Mouse (Mus musculus): Measurements from ENCODE around the gene Cttn. TPM values are rescaled to one million over a fixed set of nuclear protein-coding genes. Genes with fewer than 3 reads are reported as not detected.

The Cttn gene
- polyA plus RNA-seq, 1 experiment from 2014 or later, result 200 TPM

DNA sequence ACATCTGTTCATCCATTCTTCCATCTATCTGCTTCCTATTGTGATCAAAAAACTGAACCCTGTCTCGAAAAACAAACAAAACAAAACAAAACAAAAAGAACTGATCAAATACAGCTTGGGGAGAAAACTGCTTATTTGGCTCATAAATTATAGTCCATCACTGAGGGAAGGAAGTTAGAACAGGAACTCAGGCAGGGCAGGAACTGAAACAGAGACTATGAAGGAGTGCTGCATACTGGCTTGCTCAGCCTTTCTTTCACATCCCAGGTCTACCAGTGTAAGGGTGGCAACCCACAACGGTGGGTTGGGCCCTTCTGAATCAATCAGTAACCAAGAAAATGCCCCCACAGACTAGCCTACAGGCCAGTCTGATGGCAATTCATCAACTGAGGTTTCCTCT lies 294 bp upstream of the Cttn start:
- Histone ChIP-seq H3K27ac (replicated peaks) (peak overlapping the region; percentile 94), H3K4me1 (peaks cover 35% of the 10 kb centered on the region), H3K9me3 (no peaks in the 10 kb centered on the region), H3K4me3 (peak overlapping the region; percentile 97), H3K36me3 (replicated peaks) (peaks cover 25% of the 10 kb centered on the region), H3K27me3 (replicated peaks; ENCODE audit: low read depth, poor library complexity, severe bottlenecking) (no peaks in the 10 kb centered on the region)
- DNase-seq (ENCODE audit: low spot score), result no peak
- 90% methylated on average over 2 of the region's 2 CpGs for WGBS

DNA sequence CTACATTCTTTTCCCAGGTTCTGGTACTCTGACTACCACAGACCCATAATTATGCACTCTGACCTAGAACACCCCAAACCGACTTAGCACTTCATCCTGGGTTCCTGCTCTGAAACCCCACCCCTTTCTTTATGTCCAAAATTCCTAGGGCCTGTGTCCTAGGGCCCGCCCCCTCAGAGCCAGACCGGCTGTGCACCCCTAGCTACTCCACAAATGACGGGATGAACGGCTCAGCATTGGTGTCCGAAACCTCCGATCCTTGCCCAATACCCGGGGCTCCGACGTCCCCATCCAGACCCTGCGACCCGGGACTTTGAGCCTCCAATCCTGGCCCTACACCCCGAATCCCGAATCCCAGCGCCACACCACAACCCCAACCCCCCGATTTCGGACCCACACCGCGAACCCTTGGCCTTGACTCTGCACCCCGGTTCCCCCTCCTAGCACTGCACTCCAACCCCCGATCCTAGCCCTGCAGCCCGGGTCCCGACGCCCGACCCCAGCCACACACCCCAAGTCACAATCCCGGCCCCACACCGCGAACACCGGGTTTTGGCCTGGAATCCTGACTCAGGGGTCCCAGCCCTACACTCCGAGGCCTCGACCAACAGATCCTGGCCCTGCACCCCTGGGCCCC lies 783 bp downstream of the Cttn start:
- Histone ChIP-seq H3K4me1 (peaks cover 35% of the 10 kb centered on the region), H3K4me3 (peak overlapping the region; percentile 97), H3K36me3 (replicated peaks) (peaks cover 25% of the 10 kb centered on the region), H3K27ac (replicated peaks) (peak overlapping the region; percentile 94), H3K27me3 (replicated peaks; ENCODE audit: low read depth, poor library complexity, severe bottlenecking) (no peaks in the 10 kb centered on the region), H3K9me3 (no peaks in the 10 kb centered on the region)
- DNase-seq (ENCODE audit: low spot score), result peak; percentile 32
- WGBS, result under 1% methylated on average over 31 of the region's 31 CpGs

DNA sequence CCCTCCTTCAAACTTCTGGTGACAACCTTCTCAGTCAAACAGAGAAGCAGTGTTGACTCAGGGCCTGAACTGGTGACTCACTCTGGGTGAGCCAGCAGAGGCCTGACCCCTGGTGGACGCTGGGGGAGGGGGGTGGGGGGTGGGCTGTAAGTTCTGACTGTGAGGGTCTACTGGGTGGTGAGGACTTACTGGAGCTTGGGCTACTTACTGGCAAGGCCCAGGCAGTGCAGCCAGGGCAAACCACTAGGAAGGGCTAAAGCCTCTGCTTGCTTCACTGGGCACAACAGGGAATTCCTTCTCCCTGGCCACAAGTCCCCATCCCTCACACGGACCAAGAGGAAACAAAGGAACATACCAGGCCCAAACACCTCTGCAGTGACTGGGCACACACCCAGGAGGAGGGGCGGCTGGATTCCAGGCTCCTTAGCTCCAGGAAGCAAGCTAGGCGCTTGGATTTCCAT lies 1.6 kb downstream of the Cttn start:
- Histone ChIP-seq H3K36me3 (replicated peaks) (peaks cover 33% of the 10 kb centered on the region), H3K9me3 (no peaks in the 10 kb centered on the region), H3K27ac (replicated peaks) (peak overlapping the region; percentile 94), H3K27me3 (replicated peaks; ENCODE audit: low read depth, poor library complexity, severe bottlenecking) (no peaks in the 10 kb centered on the region), H3K4me1 (peaks cover 35% of the 10 kb centered on the region), H3K4me3 (peak overlapping the region; percentile 97)
- DNase-seq (ENCODE audit: low spot score), result peak; percentile 25
- WGBS, result 24% methylated on average over 4 of the region's 4 CpGs

DNA sequence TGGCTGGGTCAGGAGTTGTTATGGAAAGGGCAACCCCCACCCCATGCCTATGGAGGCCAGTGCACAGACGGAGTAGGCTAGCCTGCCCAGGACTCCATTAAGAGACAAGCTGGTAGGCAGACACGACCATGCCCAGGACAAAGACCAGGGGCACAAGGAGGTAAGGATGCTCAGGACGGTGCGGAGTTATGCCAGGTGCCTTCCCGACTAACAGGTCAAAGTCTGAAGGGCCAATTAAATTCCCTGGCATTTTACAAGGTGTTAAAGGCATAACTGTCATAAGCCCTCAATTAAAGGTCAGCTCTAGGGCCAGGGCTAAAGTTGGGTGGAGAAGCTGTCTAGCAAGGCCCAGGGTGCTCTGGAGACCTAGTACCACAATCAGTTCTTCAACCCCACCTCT lies 2.1 kb downstream of the Cttn start:
- WGBS, result 87% methylated on average over 5 of the region's 5 CpGs
- Histone ChIP-seq H3K4me1 (peaks cover 35% of the 10 kb centered on the region), H3K27me3 (replicated peaks; ENCODE audit: low read depth, poor library complexity, severe bottlenecking) (no peaks in the 10 kb centered on the region), H3K27ac (replicated peaks) (no peak overlapping the region; the same call in 1 of the 2 replicates), H3K9me3 (no peaks in the 10 kb centered on the region), H3K4me3 (peak overlapping the region; percentile 97), H3K36me3 (replicated peaks) (peaks cover 38% of the 10 kb centered on the region)
- DNase-seq (ENCODE audit: low spot score), result no peak

DNA sequence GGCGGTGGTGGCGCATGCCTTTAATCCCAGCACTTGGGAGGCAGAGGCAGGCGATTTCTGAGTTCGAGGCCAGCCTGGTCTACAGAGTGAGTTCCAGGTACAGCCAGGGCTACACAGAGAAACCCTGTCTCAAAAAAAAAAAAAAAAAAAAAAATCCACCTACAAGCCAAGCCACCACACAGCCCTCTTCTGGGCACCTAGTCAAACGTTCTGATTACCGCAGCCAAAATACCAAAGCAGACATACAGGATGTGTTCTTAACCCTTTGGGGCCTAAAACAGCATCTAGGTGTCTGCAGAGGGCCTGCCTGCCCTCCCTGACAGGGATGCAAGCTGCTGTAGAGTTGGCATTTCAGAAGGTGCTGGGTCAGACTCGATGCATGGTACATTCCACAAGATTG lies 8.2 kb downstream of the Cttn start:
- Histone ChIP-seq H3K36me3 (replicated peaks) (peaks cover 90% of the 10 kb centered on the region), H3K27ac (replicated peaks) (no peak overlapping the region), H3K4me3 (no peak overlapping the region), H3K27me3 (replicated peaks; ENCODE audit: low read depth, poor library complexity, severe bottlenecking) (no peaks in the 10 kb centered on the region), H3K4me1 (no peaks in the 10 kb centered on the region), H3K9me3 (no peaks in the 10 kb centered on the region)
- DNase-seq (ENCODE audit: low spot score), result no peak
- 89% methylated on average over 7 of the region's 7 CpGs for WGBS

DNA sequence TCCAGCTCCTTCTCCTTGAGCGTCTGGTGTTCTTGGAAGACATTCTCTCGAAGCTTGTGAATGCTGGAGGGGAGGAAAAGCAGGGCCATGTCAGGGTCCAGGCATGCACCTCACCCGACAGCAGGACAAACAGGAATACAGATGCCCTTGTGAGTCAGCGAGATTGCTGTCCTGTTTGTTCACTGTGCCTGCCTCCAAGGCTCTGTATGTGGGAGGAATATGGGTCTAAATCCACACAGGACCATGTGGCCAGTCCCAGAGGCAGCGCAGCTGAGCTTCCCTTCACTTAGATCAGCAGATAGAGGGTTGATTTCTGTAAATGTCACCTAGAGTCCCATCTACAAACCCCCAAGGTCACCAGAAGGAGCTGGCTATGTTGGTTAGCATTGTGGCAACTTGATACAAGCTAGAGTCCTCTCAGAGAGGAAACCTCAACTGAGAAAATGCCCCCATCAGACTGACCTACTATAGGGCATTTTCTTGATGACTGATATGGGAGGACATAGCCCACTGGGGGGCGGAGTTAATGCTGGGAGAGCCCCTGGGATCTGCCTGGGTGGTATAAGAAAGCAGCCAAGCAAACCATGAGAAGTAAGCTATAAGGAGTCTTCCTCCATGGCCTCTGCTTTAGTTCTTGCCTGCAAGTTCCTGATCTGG lies 9.4 kb downstream of the Cttn start:
- Histone ChIP-seq H3K9me3 (no peaks in the 10 kb centered on the region), H3K36me3 (replicated peaks) (peaks cover 100% of the 10 kb centered on the region), H3K27ac (replicated peaks) (no peak overlapping the region), H3K4me3 (no peak overlapping the region), H3K27me3 (replicated peaks; ENCODE audit: low read depth, poor library complexity, severe bottlenecking) (no peaks in the 10 kb centered on the region), H3K4me1 (no peaks in the 10 kb centered on the region)
- WGBS, result 92% methylated on average over 6 of the region's 6 CpGs
- no peak for DNase-seq (ENCODE audit: low spot score)

DNA sequence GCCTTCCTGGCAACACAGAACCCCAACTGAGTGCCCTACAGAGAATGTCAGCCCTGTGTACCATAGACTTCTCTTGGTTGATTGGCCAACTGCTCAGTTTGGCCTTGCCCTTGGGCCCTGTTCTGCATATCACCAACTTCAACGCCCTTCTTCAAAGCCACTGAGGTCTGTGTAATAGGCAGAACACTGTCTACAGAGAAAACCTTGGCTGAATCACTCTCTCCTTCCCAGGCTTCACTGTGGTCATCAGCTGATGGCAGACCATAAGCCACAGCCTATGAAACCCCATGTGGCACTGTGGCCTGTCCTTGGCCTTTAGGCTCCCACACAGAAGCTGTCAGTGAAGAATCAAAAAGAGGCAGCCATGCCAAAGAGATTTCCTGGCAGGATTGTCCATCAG lies 11.9 kb downstream of the Cttn start:
- H3K36me3 ChIP-seq (replicated peaks), result peaks cover 100% of the 10 kb centered on the region
- no peaks in the 10 kb centered on the region for H3K4me1 ChIP-seq
- H3K27ac ChIP-seq (replicated peaks), result no peak overlapping the region
- DNase-seq (ENCODE audit: low spot score), result no peak
- no peaks in the 10 kb centered on the region for H3K9me3 ChIP-seq
- WGBS, result 95% methylated on average over 1 of the region's 1 CpGs
- no peaks in the 10 kb centered on the region for H3K27me3 ChIP-seq (replicated peaks; ENCODE audit: low read depth, poor library complexity, severe bottlenecking)
- H3K4me3 ChIP-seq, result no peak overlapping the region

DNA sequence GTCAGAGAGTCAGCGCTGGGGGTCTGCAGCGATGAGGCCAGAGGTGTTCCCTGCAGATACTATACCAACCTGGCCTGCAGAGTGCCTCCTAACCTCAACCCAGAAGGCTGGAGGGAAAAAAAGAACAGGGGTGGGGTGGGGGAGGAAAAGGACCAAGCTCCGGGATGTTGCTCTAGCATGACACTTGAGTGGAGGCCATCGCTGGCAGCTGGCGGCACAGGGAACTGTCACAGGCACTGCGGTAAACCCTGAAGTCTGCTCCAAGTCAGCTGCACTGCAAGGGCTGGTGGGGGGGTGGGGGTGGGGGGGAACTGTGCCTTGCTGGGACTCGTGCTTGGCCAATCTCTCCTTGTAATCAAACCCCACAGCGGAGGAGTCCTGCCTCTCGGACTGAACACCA lies 20.1 kb downstream of the Cttn start:
- Histone ChIP-seq H3K4me3 (no peak overlapping the region), H3K27ac (replicated peaks) (no peak overlapping the region), H3K27me3 (replicated peaks; ENCODE audit: low read depth, poor library complexity, severe bottlenecking) (no peaks in the 10 kb centered on the region), H3K9me3 (no peaks in the 10 kb centered on the region), H3K4me1 (no peaks in the 10 kb centered on the region), H3K36me3 (replicated peaks) (peaks cover 100% of the 10 kb centered on the region)
- DNase-seq (ENCODE audit: low spot score), result no peak
- 91% methylated on average over 9 of the region's 9 CpGs for WGBS

DNA sequence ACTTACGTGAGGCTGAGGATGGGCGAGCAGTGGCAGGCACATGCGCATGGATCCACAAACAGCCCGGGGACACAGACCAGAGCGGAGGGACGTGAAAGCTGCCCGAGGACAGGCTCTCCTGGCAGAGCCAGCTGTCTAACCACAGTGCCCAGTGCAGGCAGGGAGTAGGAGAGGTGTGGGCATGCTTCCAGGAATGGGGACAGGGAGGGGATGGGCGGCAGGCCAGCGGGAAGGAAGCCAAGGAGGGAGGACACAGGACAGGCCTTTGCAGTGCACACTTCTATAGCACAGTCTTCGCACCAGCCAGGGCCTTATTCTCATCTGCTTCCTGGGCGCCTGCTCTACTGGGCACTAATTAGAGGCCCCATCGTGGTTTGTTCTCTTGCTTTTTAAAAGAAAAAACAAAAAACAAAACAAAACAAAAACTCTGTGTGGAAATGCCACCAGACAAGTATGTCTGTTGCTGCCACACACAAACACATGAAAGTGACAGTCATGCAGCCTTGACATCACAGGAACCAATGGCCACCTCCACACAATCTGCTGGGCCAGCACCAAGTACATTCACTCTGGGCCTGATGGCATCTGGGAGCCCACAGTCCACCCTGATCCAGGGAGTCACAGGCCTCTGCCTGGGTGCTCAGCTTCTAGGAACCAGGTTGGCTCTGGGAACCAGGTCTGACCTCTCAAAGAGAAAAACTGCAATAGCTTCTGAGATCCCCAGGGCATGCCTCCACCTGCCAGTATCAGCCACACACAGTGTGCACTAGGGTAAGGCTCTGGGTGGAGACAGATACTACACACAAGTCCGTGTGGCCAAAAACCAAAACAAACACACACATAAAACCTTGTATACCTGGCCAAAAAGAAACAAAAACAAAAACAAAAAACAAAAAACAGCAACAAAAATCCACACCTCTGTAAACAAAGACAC lies 20.9 kb downstream of the Cttn start:
- WGBS, result 95% methylated on average over 13 of the region's 13 CpGs
- no peak for DNase-seq (ENCODE audit: low spot score)
- Histone ChIP-seq H3K9me3 (no peaks in the 10 kb centered on the region), H3K4me3 (no peak overlapping the region), H3K36me3 (replicated peaks) (peaks cover 100% of the 10 kb centered on the region), H3K27ac (replicated peaks) (no peak overlapping the region), H3K4me1 (no peaks in the 10 kb centered on the region), H3K27me3 (replicated peaks; ENCODE audit: low read depth, poor library complexity, severe bottlenecking) (no peaks in the 10 kb centered on the region)

DNA sequence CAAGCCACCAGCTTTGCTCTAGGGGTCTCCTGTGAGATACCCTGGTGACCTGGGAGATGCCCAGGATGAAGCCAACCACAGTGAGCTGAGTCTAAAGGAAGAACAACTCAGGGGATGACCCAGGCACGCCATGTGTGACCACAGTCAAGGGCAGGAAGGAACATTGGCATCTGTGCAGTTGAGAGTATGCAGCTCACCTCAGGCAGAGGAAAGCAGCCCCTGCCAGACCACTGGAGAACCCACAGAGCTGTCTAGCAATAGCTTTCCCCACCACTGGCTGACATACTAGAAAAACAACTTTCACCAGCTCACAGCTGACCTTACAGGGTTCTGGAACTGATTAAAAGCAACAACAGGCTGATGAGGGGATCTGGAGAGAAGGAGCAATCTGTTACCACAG lies 22.6 kb downstream of the Cttn start:
- 87% methylated on average over 1 of the region's 1 CpGs for WGBS
- no peak overlapping the region for H3K4me3 ChIP-seq
- H3K27ac ChIP-seq (replicated peaks), result no peak overlapping the region
- no peaks in the 10 kb centered on the region for H3K4me1 ChIP-seq
- H3K36me3 ChIP-seq (replicated peaks), result peaks cover 100% of the 10 kb centered on the region
- no peaks in the 10 kb centered on the region for H3K27me3 ChIP-seq (replicated peaks; ENCODE audit: low read depth, poor library complexity, severe bottlenecking)
- DNase-seq (ENCODE audit: low spot score), result no peak
- no peaks in the 10 kb centered on the region for H3K9me3 ChIP-seq

DNA sequence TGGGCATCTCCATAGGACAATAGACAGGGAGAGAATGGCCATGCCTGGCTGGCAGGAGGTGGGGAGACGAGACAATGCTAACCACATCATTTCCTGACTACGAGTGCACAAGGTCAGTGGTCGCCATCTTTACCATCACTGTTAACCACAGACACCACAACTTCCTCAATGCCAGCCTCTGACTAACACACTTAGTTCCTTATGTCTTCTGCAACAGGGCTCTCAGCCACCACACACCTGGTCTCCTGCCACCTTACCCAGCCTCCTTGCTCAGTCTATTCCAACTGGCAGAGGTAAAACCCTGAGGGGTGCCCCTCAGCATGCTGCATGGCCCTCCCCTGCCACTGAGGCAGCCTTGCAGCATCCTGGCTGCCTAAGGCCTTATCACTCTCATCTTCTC lies 23.7 kb downstream of the Cttn start:
- peaks cover 100% of the 10 kb centered on the region for H3K36me3 ChIP-seq (replicated peaks)
- H3K4me3 ChIP-seq, result no peak overlapping the region
- DNase-seq (ENCODE audit: low spot score), result no peak
- WGBS, result 92% methylated on average over 3 of the region's 3 CpGs
- H3K9me3 ChIP-seq, result no peaks in the 10 kb centered on the region
- H3K27ac ChIP-seq (replicated peaks), result no peak overlapping the region
- no peaks in the 10 kb centered on the region for H3K4me1 ChIP-seq
- H3K27me3 ChIP-seq (replicated peaks; ENCODE audit: low read depth, poor library complexity, severe bottlenecking), result no peaks in the 10 kb centered on the region

DNA sequence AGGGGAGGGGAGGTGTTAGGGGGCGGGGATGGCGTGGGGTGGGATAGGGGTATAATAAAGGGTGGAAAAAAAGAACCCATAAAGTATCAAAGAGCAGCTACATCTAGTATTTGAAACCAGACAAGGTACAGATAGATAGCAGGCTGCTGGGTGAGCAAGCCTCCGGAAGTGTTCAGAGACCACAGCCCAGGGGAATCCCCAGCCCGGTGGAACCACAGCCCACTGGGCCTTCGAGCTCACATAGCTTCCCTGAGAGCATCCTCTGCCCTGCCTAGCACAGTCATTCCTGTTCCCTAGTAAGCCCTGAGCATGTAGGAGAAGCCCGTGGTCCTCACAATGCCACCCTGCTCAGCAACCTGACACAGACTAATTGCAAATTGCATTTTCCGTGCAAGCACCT lies 26.0 kb downstream of the Cttn start:
- no peak overlapping the region for H3K27ac ChIP-seq (replicated peaks)
- H3K4me3 ChIP-seq, result no peak overlapping the region
- WGBS, result 94% methylated on average over 7 of the region's 7 CpGs
- no peak for DNase-seq (ENCODE audit: low spot score)
- H3K27me3 ChIP-seq (replicated peaks; ENCODE audit: low read depth, poor library complexity, severe bottlenecking), result no peaks in the 10 kb centered on the region
- no peaks in the 10 kb centered on the region for H3K4me1 ChIP-seq
- no peaks in the 10 kb centered on the region for H3K9me3 ChIP-seq
- peaks cover 100% of the 10 kb centered on the region for H3K36me3 ChIP-seq (replicated peaks)
